Mouse (Mus musculus) CH12.LX (cell line): ENCODE measurements around the gene Pnrc2.

Source experiments
- BHLHE40 ChIP-seq: IDR thresholded peaks from 2 replicates; pipeline ENCODE4 v1.6.1; 2011; ENCODE audit warnings: mild to moderate bottlenecking, low read depth, low read length, improper control_type of control experiment
- CHD2 ChIP-seq: IDR thresholded peaks from 2 replicates; pipeline ENCODE4 v1.6.1; 2011; ENCODE audit warnings: low read length, improper control_type of control experiment
- CTCF ChIP-seq, 2 experiments: IDR thresholded peaks in 1 of 2; conservative IDR thresholded peaks in 1 of 2; 2 replicates each; pipeline ENCODE4 v1.5.1; 2011 to 2012; ENCODE audit warnings: low read depth in 2 of 2, low read length in 2 of 2, improper control_type of control experiment in 1 of 2, inconsistent platforms in 1 of 2, mild to moderate bottlenecking in 1 of 2, moderate library complexity in 1 of 2
- E2F4 ChIP-seq: IDR thresholded peaks from 2 replicates; pipeline ENCODE4 v1.6.1; 2011; ENCODE audit warnings: low read depth, low read length, improper control_type of control experiment; ENCODE audit not compliant: insufficient replicate concordance
- EP300 ChIP-seq: IDR thresholded peaks from 2 replicates; pipeline ENCODE4 v1.6.1; 2011; ENCODE audit warnings: low read length, improper control_type of control experiment
- JUND ChIP-seq: conservative IDR thresholded peaks from 2 replicates; pipeline ENCODE4 v1.6.1; 2011; ENCODE audit warnings: low read depth, low read length, improper control_type of control experiment
- POLR2A ChIP-seq: IDR thresholded peaks from 2 replicates; pipeline ENCODE4 v1.6.1; 2011; ENCODE audit warnings: low read depth, mild to moderate bottlenecking, improper control_type of control experiment, low read length
- SMC3 ChIP-seq: IDR thresholded peaks from 2 replicates; pipeline ENCODE4 v1.6.1; 2011; ENCODE audit warnings: low read depth, low read length, improper control_type of control experiment

DNA sequence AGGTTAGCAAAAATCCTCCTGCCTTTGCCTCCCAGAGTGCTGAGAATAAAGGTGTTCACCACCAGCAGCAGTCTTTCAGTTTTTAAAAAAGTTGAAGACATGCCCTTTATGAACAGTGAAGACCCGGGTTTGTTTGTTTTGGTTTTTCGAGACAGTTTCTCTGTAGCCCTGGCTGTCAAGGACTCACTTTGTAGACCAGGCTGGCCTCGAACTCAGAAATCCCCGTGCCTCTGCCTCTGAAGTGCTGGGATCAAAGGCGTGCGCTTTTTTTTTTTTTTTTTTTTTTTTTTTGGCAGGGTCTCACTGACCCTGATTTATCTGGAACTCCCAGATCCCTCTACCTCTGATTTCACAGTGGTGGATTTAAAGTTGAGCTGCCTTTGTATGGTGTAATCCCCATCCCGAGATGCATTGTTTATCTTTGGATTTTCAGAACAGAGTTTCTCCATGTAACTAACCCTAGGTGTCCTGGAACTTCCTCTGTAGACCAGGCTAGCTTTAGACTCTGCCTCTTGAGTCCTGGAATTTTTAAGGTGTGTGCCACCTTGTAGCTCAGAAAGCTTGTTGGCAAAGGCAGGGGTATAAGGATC, 16.0 kb downstream of the Pnrc2 start:
- no peak for TF ChIP-seq CTCF (conservative IDR thresholded peaks at IDR 0.05 in 1 of 2, IDR thresholded peaks at IDR 0.05 in 1 of 2; ENCODE audit: low read depth in 2 of 2, low read length in 2 of 2)
- no peak for TF ChIP-seq CHD2
- TF ChIP-seq POLR2A, result no peak
- no peak for TF ChIP-seq E2F4
- no peak for TF ChIP-seq EP300
- no peak for TF ChIP-seq SMC3
- TF ChIP-seq BHLHE40, result no peak
- TF ChIP-seq JUND, result no peak
